Mouse (Mus musculus) lung, postnatal 14 days (tissue): ENCODE data around the gene Mak.
"Not testable (repeated sequence)": the region's sequence is repeated elsewhere in the genome, so short reads cannot be mapped to it uniquely, and the experiment has no call there.

Source experiments
- DNase-seq: peaks from one replicate; pipeline ENCODE4 v3.0.0; 2021

The Mak gene

GRCm38 (mm10) chr13:40994487-40995263 lies 84.8 kb downstream of the Mak start:
- DNase-seq = no peak

- no peak for DNase-seq
Observed at GRCm38 (mm10) chr13:40988418-40988817, 91.1 kb downstream of the Mak start.

GRCm38 (mm10) chr13:40987608-40988303 lies 91.8 kb downstream of the Mak start:
- not testable (repeated sequence) for DNase-seq

- no peak for DNase-seq
Observed at GRCm38 (mm10) chr13:40986081-40986480, 93.4 kb downstream of the Mak start.

- DNase-seq = no peak
Observed at GRCm38 (mm10) chr13:40982759-40983158, 96.7 kb downstream of the Mak start.

GRCm38 (mm10) chr13:40979321-40979720 lies 100.2 kb downstream of the Mak start:
- DNase-seq = peak; percentile 29

GRCm38 (mm10) chr13:40978652-40979051 lies 100.9 kb downstream of the Mak start:
- no peak for DNase-seq

GRCm38 (mm10) chr13:40977609-40978008 lies 101.9 kb downstream of the Mak start:
- DNase-seq = peak; percentile 77
